Mouse (Mus musculus) adrenal gland, postnatal 0 days (tissue): Measurements from ENCODE around the gene Rpl10-ps3. TPM values are rescaled to one million over a fixed set of nuclear protein-coding genes. Genes with fewer than 3 reads are reported as not detected.

Source experiments
- polyA plus RNA-seq: library from polyadenylated mRNA; unstranded; fragments of >200 nt; fragmentation: Nextera tagmentation; extraction: Ambion mirVana; gene quantifications from 2 replicates; pipeline ENCODE4 v1.2.1, GENCODE M21; 2015

Gene Rpl10-ps3
- 267 and 302 TPM in 2 replicates for polyA plus RNA-seq

GRCm38 (mm10) chr9:50344868-50345267, at the start of gene Rpl10-ps3:
TSS of gene Rpl10-ps3 (minus strand) at chr9:50344968.

Other genes starting within 250 kb of the Rpl10-ps3 start
- 2.3 and 2.9 TPM in 2 replicates for gene Plet1, start 149.6 kb upstream of the Rpl10-ps3 start, polyA plus RNA-seq
- gene Pts, start 183.8 kb upstream of the Rpl10-ps3 start, polyA plus RNA-seq = 157 and 177 TPM in 2 replicates
- 17.3 and 23.0 TPM in 2 replicates for gene Il18, start 209.9 kb upstream of the Rpl10-ps3 start, polyA plus RNA-seq
- gene Bco2, start 210.2 kb upstream of the Rpl10-ps3 start, polyA plus RNA-seq = 0.28 and 0.36 TPM in 2 replicates
- gene Tex12, start 216.4 kb upstream of the Rpl10-ps3 start, polyA plus RNA-seq = not detected in 2 replicates